Mouse (Mus musculus) thymus, adult 2 months (tissue): ENCODE data around the gene Pde4d.

Experiments used
- CTCF ChIP-seq: fragments of 200-500 bp; IDR thresholded peaks from 2 replicates; pipeline ENCODE4 v1.5.1; 2012; ENCODE audit warnings: mild to moderate bottlenecking, control low read depth, low read length, moderate library complexity, borderline replicate concordance; ENCODE audit not compliant: control insufficient read depth, poor library complexity, insufficient read depth; ENCODE audit errors: extremely low read depth
- POLR2A ChIP-seq: fragments of 200-500 bp; IDR thresholded peaks from 2 replicates; pipeline ENCODE4 v1.6.1; 2012; ENCODE audit warnings: mild to moderate bottlenecking, low read length, control low read depth, moderate library complexity; ENCODE audit not compliant: control insufficient read depth, poor library complexity, insufficient read depth; ENCODE audit errors: extremely low read depth

DNA sequence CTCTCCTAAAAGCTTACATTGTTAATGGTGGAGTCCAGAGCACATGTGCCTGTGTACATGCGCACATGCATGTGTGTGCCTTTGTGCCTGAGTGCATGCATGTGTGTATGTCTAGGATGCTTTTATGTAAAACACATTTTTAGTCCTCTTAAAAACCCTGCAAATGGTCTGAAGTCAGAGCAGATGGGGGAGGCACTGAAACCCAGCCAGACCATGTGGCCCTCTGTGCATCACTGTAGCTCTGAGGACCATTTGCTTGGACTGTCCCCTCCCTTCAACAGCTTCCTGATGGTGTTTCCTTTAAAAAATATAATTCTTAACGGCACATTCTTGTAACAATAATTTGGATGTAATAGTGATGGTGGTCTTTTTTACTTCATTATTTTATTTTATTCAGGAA lies 1177.5 kb downstream of the Pde4d start:
- TF ChIP-seq CTCF (no peak), POLR2A (no peak)
